Mouse (Mus musculus): Measurements from ENCODE around the gene St8sia6.
A peak's percentile ranks its signal among the peaks of the same experiment; 100 is the strongest.
"Not testable (repeated sequence)": the region's sequence is repeated elsewhere in the genome, so short reads cannot be mapped to it uniquely, and the experiment has no call there.

The St8sia6 gene

GRCm38 (mm10) chr2:13793969-13794363, at the start of gene St8sia6:
St8sia6 (minus strand) TSS chr2:13794064.
- no peak for DNase-seq (ENCODE audit: low spot score)

DNA sequence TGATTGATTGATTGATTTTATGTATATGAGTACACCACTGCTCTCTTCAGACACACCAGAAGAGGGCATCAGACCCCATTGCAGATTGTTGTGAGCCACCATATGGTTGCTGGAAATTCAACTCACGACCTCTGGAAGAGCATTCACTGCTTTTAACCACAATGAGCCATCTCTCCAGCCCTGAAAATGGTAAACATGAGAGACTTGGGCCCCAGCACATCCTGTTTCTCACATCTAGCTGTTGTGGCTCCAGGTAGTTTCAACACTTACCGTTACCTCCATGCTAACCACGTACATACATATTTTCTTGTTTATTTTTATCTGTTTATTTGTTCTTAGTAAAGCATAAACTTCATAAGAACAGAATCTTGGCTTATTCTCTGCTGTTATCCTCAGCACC, 42.4 kb upstream of the St8sia6 start:
- no peak for DNase-seq (ENCODE audit: low spot score)

- no peak for DNase-seq (ENCODE audit: low spot score)
These were observed 41.1 kb upstream of the St8sia6 start for GRCm38 (mm10) chr2:13834989-13835388.

GRCm38 (mm10) chr2:13816645-13817044, 22.8 kb upstream of the St8sia6 start:
- DNase-seq (ENCODE audit: low spot score), result no peak

GRCm38 (mm10) chr2:13808593-13808992, 14.7 kb upstream of the St8sia6 start:
- DNase-seq (ENCODE audit: low spot score), result no peak

GRCm38 (mm10) chr2:13808008-13808407, 14.1 kb upstream of the St8sia6 start:
- no peak for DNase-seq (ENCODE audit: low spot score)

DNA sequence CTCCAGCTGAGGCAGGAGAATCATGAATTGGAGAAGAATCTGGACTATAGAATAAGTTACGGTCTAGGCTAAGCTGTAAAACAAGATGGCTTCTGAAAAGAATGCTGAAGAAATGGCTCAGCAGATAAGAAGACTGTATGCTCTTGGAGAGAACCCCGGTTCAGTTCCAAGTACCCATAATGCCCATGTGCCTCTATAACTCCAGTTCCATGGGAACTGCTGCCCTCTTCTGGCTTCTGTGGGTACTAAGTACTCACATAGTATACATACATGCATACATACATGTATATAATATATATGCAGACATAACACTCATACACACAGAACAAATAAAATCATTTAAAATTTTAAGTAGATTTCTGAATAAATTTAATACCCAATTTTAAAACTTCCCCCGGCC, 12.3 kb upstream of the St8sia6 start:
- peak; percentile 3 for DNase-seq (ENCODE audit: low spot score)

DNA sequence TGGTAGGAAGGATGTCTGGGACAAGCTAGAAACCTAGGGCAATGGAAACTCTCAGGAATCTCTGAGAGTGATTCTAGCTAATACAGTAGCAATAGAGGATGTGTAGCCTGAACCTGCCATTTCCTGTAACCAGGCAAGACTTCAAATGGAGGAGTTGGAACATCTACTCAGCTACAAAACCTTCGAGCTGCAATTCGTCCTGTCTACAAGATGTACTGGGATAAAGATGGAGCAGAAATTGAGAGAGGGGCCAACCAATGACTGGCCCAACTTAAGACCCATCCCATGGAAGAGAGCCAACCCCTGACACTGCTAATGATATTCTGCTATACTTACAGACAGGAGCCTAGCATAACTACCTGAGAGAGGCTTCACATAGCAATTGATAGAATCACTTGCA, 6.8 kb upstream of the St8sia6 start:
- DNase-seq (ENCODE audit: low spot score), result no peak

DNA sequence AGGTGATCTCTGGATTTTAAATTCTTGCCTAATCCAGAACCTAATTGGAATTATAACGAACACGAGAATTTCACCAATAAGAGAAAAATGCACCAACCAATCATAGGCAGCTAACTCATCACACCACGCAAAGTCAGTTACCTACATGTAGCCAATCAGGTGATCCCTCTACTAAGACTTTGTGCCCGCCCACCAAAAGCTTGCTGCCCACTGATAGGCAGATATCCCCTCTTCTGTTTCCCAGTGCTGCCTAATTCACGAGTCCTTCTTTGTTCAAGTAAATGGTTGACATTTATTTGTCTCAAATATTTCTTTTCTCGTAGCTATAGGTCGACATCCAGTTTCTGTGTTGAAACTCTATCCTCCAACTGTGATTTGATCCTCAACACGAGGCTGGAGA, 582 bp upstream of the St8sia6 start:
- no peak for DNase-seq (ENCODE audit: low spot score)

DNA sequence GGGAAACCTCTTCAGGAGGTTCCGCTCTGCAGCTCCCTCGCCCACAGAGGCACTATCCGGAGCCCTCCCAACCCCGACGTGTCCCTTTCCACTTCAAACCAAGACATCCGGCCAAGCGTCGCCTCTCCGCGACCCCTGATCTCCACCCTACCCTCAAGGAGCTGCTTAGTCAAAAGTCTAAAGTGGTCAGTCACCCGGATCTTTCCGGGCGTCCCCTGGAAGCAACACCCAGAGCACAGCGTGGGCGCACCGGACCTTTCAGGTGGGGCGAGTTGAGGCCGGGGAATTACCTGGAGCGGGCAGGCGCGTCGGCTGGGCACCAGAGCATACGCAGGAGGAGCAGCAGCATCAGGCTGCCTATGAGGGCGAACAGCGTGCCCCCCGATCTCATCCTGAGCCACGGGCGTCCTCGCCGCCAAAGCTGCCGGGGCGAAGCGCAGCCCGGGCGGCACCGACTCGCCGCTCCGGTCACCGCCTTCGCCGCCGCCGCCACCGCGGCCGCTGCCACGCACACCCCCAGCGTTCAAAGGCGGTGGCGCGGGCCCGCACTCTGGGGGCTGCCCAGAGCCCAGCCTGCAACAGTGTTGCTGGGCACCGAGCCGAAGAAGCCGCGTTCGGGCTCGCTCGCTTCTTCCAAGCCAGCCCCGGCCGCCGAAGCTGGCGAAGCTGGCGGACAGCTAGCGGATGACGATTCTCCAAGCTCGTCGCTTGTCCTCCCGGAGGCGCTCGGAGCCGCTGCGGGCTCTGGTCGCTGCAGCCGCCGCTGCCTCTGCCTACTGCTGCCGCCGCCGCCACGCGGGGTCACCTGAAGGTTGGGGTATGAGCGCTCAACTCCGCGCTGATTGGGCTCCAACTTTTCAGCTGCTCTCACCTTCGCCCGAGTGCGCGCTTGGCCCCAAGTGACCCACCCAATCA, 553 bp downstream of the St8sia6 start:
- no peak for DNase-seq (ENCODE audit: low spot score)

DNA sequence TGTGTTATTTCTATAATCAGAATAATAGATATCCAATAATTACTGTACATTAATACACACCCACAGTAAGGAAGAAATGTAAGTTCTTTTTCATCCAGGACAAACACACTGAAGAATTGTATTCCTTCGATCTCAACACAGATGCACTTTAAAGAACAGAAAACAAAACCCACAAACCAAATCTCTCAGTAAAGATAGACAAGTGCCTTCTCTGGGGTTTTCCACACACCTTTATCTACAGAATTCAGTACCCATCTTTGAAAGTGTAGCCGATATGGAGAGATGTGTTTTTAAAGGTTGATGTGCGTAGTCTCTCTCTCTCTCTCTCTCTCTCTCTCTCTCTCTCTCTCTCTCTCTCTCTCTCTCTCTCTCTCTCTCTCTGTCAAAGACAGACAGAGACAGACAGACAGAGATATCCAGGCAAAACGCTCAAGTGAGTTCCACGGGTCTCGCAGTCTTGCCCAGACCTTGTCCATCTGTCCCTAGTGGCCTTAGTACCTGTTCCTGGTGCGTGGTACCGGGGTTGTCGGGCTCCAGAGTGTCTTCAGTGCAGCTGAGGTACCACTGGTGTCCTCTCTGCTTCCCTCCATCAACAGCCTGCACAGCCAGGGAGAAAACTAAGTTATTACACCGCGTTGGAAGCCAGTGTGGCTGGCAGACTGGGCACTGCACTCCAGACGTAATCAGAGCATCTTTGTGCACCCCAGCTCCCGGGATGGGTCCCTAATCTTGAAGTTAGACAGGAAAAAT, 1.4 kb downstream of the St8sia6 start:
- no peak for DNase-seq (ENCODE audit: low spot score)

DNA sequence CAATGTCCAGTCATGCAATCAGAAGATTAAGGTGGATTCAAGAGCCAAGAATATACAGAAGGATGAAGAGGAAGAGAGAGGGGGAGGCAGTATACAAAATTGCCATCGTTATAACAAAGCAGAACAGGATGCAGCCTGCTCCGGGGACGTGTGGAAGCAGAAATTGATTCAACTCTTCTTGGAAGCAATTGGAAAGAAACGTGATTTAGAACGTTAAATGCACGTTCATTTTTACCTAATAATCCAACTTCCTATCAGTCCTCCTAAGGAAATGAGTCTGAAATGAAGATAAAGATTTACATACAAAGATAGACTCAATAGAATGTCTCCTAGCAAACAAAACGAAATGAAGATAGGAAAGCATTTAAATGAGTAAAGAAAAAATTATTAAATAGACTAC, 2.3 kb downstream of the St8sia6 start:
- no peak for DNase-seq (ENCODE audit: low spot score)

GRCm38 (mm10) chr2:13789365-13789764, 4.5 kb downstream of the St8sia6 start:
- no peak for DNase-seq (ENCODE audit: low spot score)

DNA sequence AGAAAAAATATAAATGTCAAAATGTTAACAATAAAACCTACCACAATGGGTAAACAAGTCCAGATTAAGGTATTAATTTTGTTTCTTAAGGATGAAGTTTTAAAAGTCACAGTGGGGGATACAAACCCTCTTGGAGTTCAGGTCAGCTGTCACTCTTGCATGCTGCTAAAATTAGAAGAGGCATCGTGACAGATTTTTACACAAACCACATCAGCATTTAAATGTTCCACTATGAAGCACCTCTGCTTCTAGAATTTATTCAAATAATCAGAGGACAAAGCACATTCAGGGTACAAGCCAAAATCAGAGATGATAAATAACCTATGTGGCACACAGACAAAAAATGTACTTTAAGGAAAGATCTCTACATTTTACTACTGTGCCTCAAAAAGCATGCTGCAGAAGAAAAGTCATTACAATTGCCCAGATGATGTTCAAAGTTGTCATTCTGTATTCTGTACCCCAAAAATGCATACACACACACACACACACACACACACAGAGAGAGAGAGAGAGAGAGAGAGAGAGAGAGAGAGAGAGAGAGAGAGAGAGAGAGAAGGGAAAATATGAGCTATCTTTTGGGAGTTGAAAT, 7.2 kb downstream of the St8sia6 start:
- DNase-seq (ENCODE audit: low spot score), result no peak

GRCm38 (mm10) chr2:13785992-13786391, 7.9 kb downstream of the St8sia6 start:
- not testable (repeated sequence) for DNase-seq (ENCODE audit: low spot score)

- no peak for DNase-seq (ENCODE audit: low spot score)
These were observed 8.6 kb downstream of the St8sia6 start for GRCm38 (mm10) chr2:13785247-13785646.

GRCm38 (mm10) chr2:13784448-13784847, 9.4 kb downstream of the St8sia6 start:
- no peak for DNase-seq (ENCODE audit: low spot score)

- DNase-seq (ENCODE audit: low spot score), result no peak
These were observed 16.8 kb downstream of the St8sia6 start for GRCm38 (mm10) chr2:13777032-13777431.

DNA sequence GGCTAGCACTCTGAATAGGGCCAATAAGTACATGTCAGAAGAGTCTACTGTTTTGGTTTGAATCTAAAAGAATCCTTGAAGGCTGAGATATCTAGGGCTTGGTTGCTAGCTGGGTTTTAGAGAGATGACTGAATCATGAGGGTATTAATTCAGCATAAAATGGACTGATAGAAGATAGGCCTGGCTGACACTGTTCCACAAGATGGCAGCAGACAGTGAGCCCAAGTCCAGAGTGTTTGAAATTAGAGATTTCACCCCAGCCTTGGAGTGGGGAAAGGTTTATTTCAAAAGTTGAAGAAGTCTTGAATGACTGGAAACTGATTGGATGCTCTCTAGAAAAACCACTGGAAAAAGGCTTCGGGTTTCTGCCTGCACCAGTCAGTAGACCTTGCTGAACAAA, 17.4 kb downstream of the St8sia6 start:
- no peak for DNase-seq (ENCODE audit: low spot score)

DNA sequence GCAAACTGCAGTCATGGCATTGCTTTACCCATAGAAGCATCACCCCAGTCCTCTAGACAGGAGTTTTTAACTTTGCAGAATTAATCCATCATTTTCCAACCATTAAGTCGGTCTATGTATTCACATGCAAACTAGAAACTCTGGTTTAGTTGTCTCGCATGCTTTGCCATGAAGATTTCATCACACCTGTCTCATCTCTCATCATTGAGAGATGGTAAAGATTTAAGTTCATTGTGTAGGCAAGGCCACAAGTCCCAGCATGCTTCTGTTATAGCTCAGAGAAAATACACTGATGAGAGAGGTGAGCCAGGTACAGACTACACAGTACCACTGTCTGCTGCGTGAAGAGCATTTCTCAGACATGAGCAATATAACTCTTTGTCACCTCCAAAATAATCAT, 18.8 kb downstream of the St8sia6 start:
- DNase-seq (ENCODE audit: low spot score), result no peak

- DNase-seq (ENCODE audit: low spot score), result no peak
These were observed 25.3 kb downstream of the St8sia6 start for GRCm38 (mm10) chr2:13768524-13768923.

DNA sequence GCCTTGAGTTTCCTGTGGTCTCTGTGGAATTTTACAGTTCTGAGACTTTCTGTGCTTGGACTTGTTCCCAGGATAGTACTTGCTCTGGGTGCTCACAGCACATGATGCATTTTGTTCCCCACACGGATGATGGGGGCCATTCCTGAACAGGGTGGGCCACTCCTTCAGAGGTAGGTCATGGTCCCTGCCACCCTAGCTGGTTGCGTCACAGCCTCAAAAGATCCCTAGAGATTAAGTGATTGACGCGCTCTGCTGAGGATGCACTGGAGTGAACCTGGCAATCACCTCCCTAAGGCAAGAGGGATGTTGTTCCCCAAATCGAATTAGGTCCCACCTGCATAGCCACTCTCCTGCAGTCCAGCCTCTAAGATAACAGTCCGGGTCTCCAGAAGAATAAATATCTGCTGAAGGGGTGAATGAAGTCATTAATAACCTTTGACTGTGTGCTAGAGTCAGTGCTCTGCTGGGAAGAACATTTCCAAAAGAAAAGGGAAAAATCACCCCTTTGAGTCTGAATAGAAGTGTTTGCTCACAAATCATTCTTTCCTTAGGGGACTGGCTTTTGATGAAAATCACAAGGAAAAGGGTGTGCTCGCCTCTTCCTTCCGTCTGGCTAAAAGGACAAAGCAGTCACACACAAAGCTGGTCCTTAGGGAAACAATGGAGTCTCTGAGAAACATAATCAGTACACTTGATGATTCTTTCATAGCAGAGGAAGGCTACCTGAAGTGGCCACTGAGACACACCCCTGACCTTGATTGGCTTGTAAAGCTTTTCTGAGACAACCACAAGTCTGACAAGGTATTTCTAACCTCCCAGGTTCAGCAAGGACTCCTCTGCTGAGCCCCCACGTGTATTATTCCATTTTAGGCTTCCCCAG, 26.1 kb downstream of the St8sia6 start:
- DNase-seq (ENCODE audit: low spot score), result no peak

Data from c-Kit-positive CD71-positive TER-119-positive erythroid progenitor cells, embryonic 14.5 days (primary cell).